Mouse (Mus musculus): ENCODE measurements around the gene Tdp2. TPM values are rescaled to one million over a fixed set of nuclear protein-coding genes. Genes with fewer than 3 reads are reported as not detected.

Gene Tdp2
- polyA plus RNA-seq, 1 experiment from 2014 or later, result 22.0 TPM

GRCm38 (mm10) chr13:24816125-24817092, 15.1 kb upstream of the Tdp2 start:
- Histone ChIP-seq H3K4me2 (replicated peaks; ENCODE audit: low read depth) (no peak overlapping the region), H3K36me3 (ENCODE audit: control insufficient read depth, insufficient read depth, low read length) (peaks cover 19% of the 10 kb centered on the region), H3K9ac (ENCODE audit: low read length) (no peak overlapping the region), H3K27me3 (ENCODE audit: control insufficient read depth, insufficient read depth, low read length) (no peaks in the 10 kb centered on the region), H3K4me3 (ENCODE audit: low read depth, low read length) (no peak overlapping the region), H3K27ac (replicated peaks) (no peak overlapping the region), H3K4me1 (replicated peaks; ENCODE audit: control insufficient read depth, insufficient read depth) (no peaks in the 10 kb centered on the region), H3K9me3 (ENCODE audit: control insufficient read depth, low read length) (no peaks in the 10 kb centered on the region)
- TF ChIP-seq CTCF (IDR thresholded peaks at IDR 0.05; ENCODE audit: low read depth) (no peak), EP300 (optimal IDR thresholded peaks at IDR 0.05) (no peak)
- ATAC-seq (ENCODE audit: low FRiP score, low TSS enrichment) (peak; percentile 76), DNase-seq (ENCODE audit: low spot score) (peak; percentile 30)
- 59% methylated on average over 4 of the region's 4 CpGs for WGBS

- Histone ChIP-seq H3K4me3 (ENCODE audit: low read depth, low read length) (no peak overlapping the region), H3K9me3 (ENCODE audit: control insufficient read depth, low read length) (no peaks in the 10 kb centered on the region), H3K36me3 (ENCODE audit: control insufficient read depth, insufficient read depth, low read length) (peaks cover 3% of the 10 kb centered on the region; the same call in 1 of the 2 replicates), H3K4me1 (replicated peaks; ENCODE audit: control insufficient read depth, insufficient read depth) (no peaks in the 10 kb centered on the region), H3K9ac (ENCODE audit: low read length) (no peak overlapping the region), H3K27ac (replicated peaks) (no peak overlapping the region), H3K27me3 (ENCODE audit: control insufficient read depth, insufficient read depth, low read length) (no peaks in the 10 kb centered on the region), H3K4me2 (replicated peaks; ENCODE audit: low read depth) (no peak overlapping the region)
- TF ChIP-seq CTCF (IDR thresholded peaks at IDR 0.05; ENCODE audit: low read depth) (no peak), EP300 (optimal IDR thresholded peaks at IDR 0.05) (no peak)
- DNase-seq (ENCODE audit: low spot score) (no peak), ATAC-seq (ENCODE audit: low FRiP score, low TSS enrichment) (no peak)
- WGBS, result 86% methylated on average over 1 of the region's 1 CpGs
These were observed 11.5 kb upstream of the Tdp2 start for GRCm38 (mm10) chr13:24819931-24820330.

- ATAC-seq (ENCODE audit: low FRiP score, low TSS enrichment) (no peak), DNase-seq (ENCODE audit: low spot score) (no peak)
- H3K4me2 ChIP-seq (replicated peaks; ENCODE audit: low read depth), result no peak overlapping the region
- no peak overlapping the region for H3K9ac ChIP-seq (ENCODE audit: low read length)
- no peaks in the 10 kb centered on the region for H3K27me3 ChIP-seq (ENCODE audit: control insufficient read depth, insufficient read depth, low read length)
- no peak overlapping the region for H3K27ac ChIP-seq (replicated peaks)
- no peak for TF ChIP-seq CTCF (IDR thresholded peaks at IDR 0.05; ENCODE audit: low read depth)
- no peaks in the 10 kb centered on the region for H3K4me1 ChIP-seq (replicated peaks; ENCODE audit: control insufficient read depth, insufficient read depth)
- no peak overlapping the region for H3K4me3 ChIP-seq (ENCODE audit: low read depth, low read length)
- H3K9me3 ChIP-seq (ENCODE audit: control insufficient read depth, low read length), result no peaks in the 10 kb centered on the region
- WGBS, result 59% methylated on average over 16 of the region's 16 CpGs
- H3K36me3 ChIP-seq (ENCODE audit: control insufficient read depth, insufficient read depth, low read length), result no peaks in the 10 kb centered on the region
These were observed 8.7 kb upstream of the Tdp2 start for GRCm38 (mm10) chr13:24822663-24823343.

GRCm38 (mm10) chr13:24824647-24825046, 6.8 kb upstream of the Tdp2 start:
- Histone ChIP-seq H3K9ac (ENCODE audit: low read length) (no peak overlapping the region), H3K27ac (replicated peaks) (no peak overlapping the region), H3K4me1 (replicated peaks; ENCODE audit: control insufficient read depth, insufficient read depth) (no peaks in the 10 kb centered on the region), H3K27me3 (ENCODE audit: control insufficient read depth, insufficient read depth, low read length) (no peaks in the 10 kb centered on the region), H3K36me3 (ENCODE audit: control insufficient read depth, insufficient read depth, low read length) (no peaks in the 10 kb centered on the region), H3K4me3 (ENCODE audit: low read depth, low read length) (no peak overlapping the region), H3K4me2 (replicated peaks; ENCODE audit: low read depth) (no peak overlapping the region), H3K9me3 (ENCODE audit: control insufficient read depth, low read length) (no peaks in the 10 kb centered on the region)
- 0 out of 2 replicates have a peak, but pooled peaks have one; percentile 5 for TF ChIP-seq CTCF (IDR thresholded peaks at IDR 0.05; ENCODE audit: low read depth)
- no peak for TF ChIP-seq EP300 (optimal IDR thresholded peaks at IDR 0.05)
- WGBS, result 93% methylated on average over 4 of the region's 4 CpGs
- DNase-seq (ENCODE audit: low spot score) (no peak), ATAC-seq (ENCODE audit: low FRiP score, low TSS enrichment) (no peak)

GRCm38 (mm10) chr13:24825587-24825986, 5.9 kb upstream of the Tdp2 start:
- no peaks in the 10 kb centered on the region for H3K9me3 ChIP-seq (ENCODE audit: control insufficient read depth, low read length)
- 60% methylated on average over 4 of the region's 4 CpGs for WGBS
- no peak overlapping the region for H3K27ac ChIP-seq (replicated peaks)
- H3K4me3 ChIP-seq (ENCODE audit: low read depth, low read length), result no peak overlapping the region
- H3K4me2 ChIP-seq (replicated peaks; ENCODE audit: low read depth), result no peak overlapping the region
- H3K36me3 ChIP-seq (ENCODE audit: control insufficient read depth, insufficient read depth, low read length), result no peaks in the 10 kb centered on the region
- H3K9ac ChIP-seq (ENCODE audit: low read length), result no peak overlapping the region
- no peak for ATAC-seq (ENCODE audit: low FRiP score, low TSS enrichment)
- no peaks in the 10 kb centered on the region for H3K4me1 ChIP-seq (replicated peaks; ENCODE audit: control insufficient read depth, insufficient read depth)
- DNase-seq (ENCODE audit: low spot score), result no peak
- TF ChIP-seq EP300 (optimal IDR thresholded peaks at IDR 0.05) (no peak), CTCF (IDR thresholded peaks at IDR 0.05; ENCODE audit: low read depth) (no peak)
- H3K27me3 ChIP-seq (ENCODE audit: control insufficient read depth, insufficient read depth, low read length), result no peaks in the 10 kb centered on the region

GRCm38 (mm10) chr13:24826116-24826515, 5.4 kb upstream of the Tdp2 start:
- no peak overlapping the region for H3K4me3 ChIP-seq (ENCODE audit: low read depth, low read length)

More at GRCm38 (mm10) chr13:24826116-24826515, 5.4 kb upstream of the Tdp2 start:
- H3K9me3 ChIP-seq (ENCODE audit: control insufficient read depth, low read length), result no peaks in the 10 kb centered on the region
- no peaks in the 10 kb centered on the region for H3K4me1 ChIP-seq (replicated peaks; ENCODE audit: control insufficient read depth, insufficient read depth)
- no peak overlapping the region for H3K27ac ChIP-seq (replicated peaks)
- H3K27me3 ChIP-seq (ENCODE audit: control insufficient read depth, insufficient read depth, low read length), result no peaks in the 10 kb centered on the region
- ATAC-seq (ENCODE audit: low FRiP score, low TSS enrichment) (no peak), DNase-seq (ENCODE audit: low spot score) (no peak)
- 61% methylated on average over 7 of the region's 7 CpGs for WGBS
- no peaks in the 10 kb centered on the region for H3K36me3 ChIP-seq (ENCODE audit: control insufficient read depth, insufficient read depth, low read length)
- no peak overlapping the region for H3K9ac ChIP-seq (ENCODE audit: low read length)
- no peak for TF ChIP-seq EP300 (optimal IDR thresholded peaks at IDR 0.05)
- no peak for TF ChIP-seq CTCF (IDR thresholded peaks at IDR 0.05; ENCODE audit: low read depth)
- no peak overlapping the region for H3K4me2 ChIP-seq (replicated peaks; ENCODE audit: low read depth)
